Mouse (Mus musculus): Measurements from ENCODE around the gene Pax8. TPM values are rescaled to one million over a fixed set of nuclear protein-coding genes. Genes with fewer than 3 reads are reported as not detected.

Pax8 gene
- 2.9 and 3.6 TPM in 2 replicates for polyA plus RNA-seq (2012; rRNA removed)

- Histone ChIP-seq H3K4me3 (replicated peaks; ENCODE audit: insufficient read depth, low read depth, low read length) (no peak within 1 kb of the TSS), H3K27me3 (ENCODE audit: control insufficient read depth, insufficient read depth, low read length) (peaks cover 3% of the 10 kb centered on the region; the same call in 1 of the 2 replicates), H3K27ac (ENCODE audit: insufficient read depth, low read length) (no peak within 1 kb of the TSS), H3K4me1 (ENCODE audit: control insufficient read depth, insufficient read depth, low read length) (no peaks in the 10 kb centered on the region)
- DNase-seq, result no peak
- no peak for TF ChIP-seq CTCF (IDR thresholded peaks at IDR 0.05; ENCODE audit: borderline replicate concordance, insufficient read depth, low read depth, low read length)
- TF ChIP-seq POLR2A (IDR thresholded peaks at IDR 0.05; ENCODE audit: borderline replicate concordance, insufficient read depth, low read length), result no peak
- WGBS, result 39% methylated on average over 9 of the region's 9 CpGs
Measured at GRCm38 (mm10) chr2:24475420-24475819, at the start of gene Pax8. Gene Pax8, minus strand, starts transcription at chr2:24475599.

GRCm38 (mm10) chr2:24521430-24522226 lies 46.2 kb upstream of the Pax8 start:
- no peak for DNase-seq
- Histone ChIP-seq H3K4me1 (ENCODE audit: control insufficient read depth, insufficient read depth, low read length) (peaks cover 7% of the 10 kb centered on the region; the same call in 1 of the 2 replicates), H3K27ac (ENCODE audit: insufficient read depth, low read length) (no peak overlapping the region), H3K4me3 (replicated peaks; ENCODE audit: insufficient read depth, low read depth, low read length) (no peak overlapping the region), H3K27me3 (ENCODE audit: control insufficient read depth, insufficient read depth, low read length) (peaks cover 1% of the 10 kb centered on the region; the same call in 1 of the 2 replicates)
- WGBS, result 2% methylated on average over 33 of the region's 33 CpGs
- TF ChIP-seq POLR2A (IDR thresholded peaks at IDR 0.05; ENCODE audit: borderline replicate concordance, insufficient read depth, low read length), result no peak
- no peak for TF ChIP-seq CTCF (IDR thresholded peaks at IDR 0.05; ENCODE audit: borderline replicate concordance, insufficient read depth, low read depth, low read length)

GRCm38 (mm10) chr2:24520576-24521272 lies 45.3 kb upstream of the Pax8 start:
- H3K4me3 ChIP-seq (replicated peaks; ENCODE audit: insufficient read depth, low read depth, low read length), result no peak overlapping the region
- peaks cover 1% of the 10 kb centered on the region; the same call in 1 of the 2 replicates for H3K27me3 ChIP-seq (ENCODE audit: control insufficient read depth, insufficient read depth, low read length)
- peaks cover 8% of the 10 kb centered on the region; the same call in 1 of the 2 replicates for H3K4me1 ChIP-seq (ENCODE audit: control insufficient read depth, insufficient read depth, low read length)
- 22% methylated on average over 9 of the region's 9 CpGs for WGBS
- TF ChIP-seq POLR2A (IDR thresholded peaks at IDR 0.05; ENCODE audit: borderline replicate concordance, insufficient read depth, low read length) (no peak), CTCF (IDR thresholded peaks at IDR 0.05; ENCODE audit: borderline replicate concordance, insufficient read depth, low read depth, low read length) (no peak)
- H3K27ac ChIP-seq (ENCODE audit: insufficient read depth, low read length), result no peak overlapping the region
- DNase-seq, result no peak

- H3K27ac ChIP-seq (ENCODE audit: insufficient read depth, low read length), result no peak overlapping the region
- TF ChIP-seq POLR2A (IDR thresholded peaks at IDR 0.05; ENCODE audit: borderline replicate concordance, insufficient read depth, low read length) (no peak), CTCF (IDR thresholded peaks at IDR 0.05; ENCODE audit: borderline replicate concordance, insufficient read depth, low read depth, low read length) (no peak)
- WGBS, result 19% methylated on average over 3 of the region's 3 CpGs
- H3K4me1 ChIP-seq (ENCODE audit: control insufficient read depth, insufficient read depth, low read length), result peaks cover 8% of the 10 kb centered on the region; the same call in 1 of the 2 replicates
- DNase-seq, result peak; percentile 31 to 57
- H3K4me3 ChIP-seq (replicated peaks; ENCODE audit: insufficient read depth, low read depth, low read length), result no peak overlapping the region
- peaks cover 1% of the 10 kb centered on the region; the same call in 1 of the 2 replicates for H3K27me3 ChIP-seq (ENCODE audit: control insufficient read depth, insufficient read depth, low read length)
Measured at GRCm38 (mm10) chr2:24516946-24517345, 41.5 kb upstream of the Pax8 start.

- Histone ChIP-seq H3K27me3 (ENCODE audit: control insufficient read depth, insufficient read depth, low read length) (no peaks in the 10 kb centered on the region), H3K27ac (ENCODE audit: insufficient read depth, low read length) (no peak overlapping the region), H3K4me3 (replicated peaks; ENCODE audit: insufficient read depth, low read depth, low read length) (no peak overlapping the region), H3K4me1 (ENCODE audit: control insufficient read depth, insufficient read depth, low read length) (no peaks in the 10 kb centered on the region)
- whole genome bisulfite sequencing, result 23% methylated on average over 3 of the region's 3 CpGs
- no peak for TF ChIP-seq POLR2A (IDR thresholded peaks at IDR 0.05; ENCODE audit: borderline replicate concordance, insufficient read depth, low read length)
- no peak for TF ChIP-seq CTCF (IDR thresholded peaks at IDR 0.05; ENCODE audit: borderline replicate concordance, insufficient read depth, low read depth, low read length)
- DNase-seq, result no peak
Measured at GRCm38 (mm10) chr2:24507359-24507758, 32.0 kb upstream of the Pax8 start.

GRCm38 (mm10) chr2:24502963-24503471 lies 27.6 kb upstream of the Pax8 start:
- Histone ChIP-seq H3K4me1 (ENCODE audit: control insufficient read depth, insufficient read depth, low read length) (no peaks in the 10 kb centered on the region), H3K4me3 (replicated peaks; ENCODE audit: insufficient read depth, low read depth, low read length) (no peak overlapping the region), H3K27ac (ENCODE audit: insufficient read depth, low read length) (no peak overlapping the region), H3K27me3 (ENCODE audit: control insufficient read depth, insufficient read depth, low read length) (no peaks in the 10 kb centered on the region)
- WGBS, result 30% methylated on average over 5 of the region's 5 CpGs
- DNase-seq, result no peak
- no peak for TF ChIP-seq POLR2A (IDR thresholded peaks at IDR 0.05; ENCODE audit: borderline replicate concordance, insufficient read depth, low read length)
- TF ChIP-seq CTCF (IDR thresholded peaks at IDR 0.05; ENCODE audit: borderline replicate concordance, insufficient read depth, low read depth, low read length), result no peak

- WGBS, result 90% methylated on average over 2 of the region's 2 CpGs
- DNase-seq, result no peak
- Histone ChIP-seq H3K4me3 (replicated peaks; ENCODE audit: insufficient read depth, low read depth, low read length) (no peak overlapping the region), H3K27ac (ENCODE audit: insufficient read depth, low read length) (no peak overlapping the region), H3K4me1 (ENCODE audit: control insufficient read depth, insufficient read depth, low read length) (no peaks in the 10 kb centered on the region), H3K27me3 (ENCODE audit: control insufficient read depth, insufficient read depth, low read length) (no peaks in the 10 kb centered on the region)
- no peak for TF ChIP-seq POLR2A (IDR thresholded peaks at IDR 0.05; ENCODE audit: borderline replicate concordance, insufficient read depth, low read length)
- TF ChIP-seq CTCF (IDR thresholded peaks at IDR 0.05; ENCODE audit: borderline replicate concordance, insufficient read depth, low read depth, low read length), result no peak
Measured at GRCm38 (mm10) chr2:24500921-24501320, 25.5 kb upstream of the Pax8 start.

All from cerebellum, adult 2 months (tissue).